Mouse (Mus musculus): ENCODE data around the gene Olfr770. TPM values are rescaled to one million over a fixed set of nuclear protein-coding genes. Genes with fewer than 3 reads are reported as not detected.
"Not testable (repeated sequence)": the region's sequence is repeated elsewhere in the genome, so short reads cannot be mapped to it uniquely, and the experiment has no call there.

Gene Olfr770
- total and polyA plus RNA-seq, 2 experiments from 2014 or later, result not detected

DNA sequence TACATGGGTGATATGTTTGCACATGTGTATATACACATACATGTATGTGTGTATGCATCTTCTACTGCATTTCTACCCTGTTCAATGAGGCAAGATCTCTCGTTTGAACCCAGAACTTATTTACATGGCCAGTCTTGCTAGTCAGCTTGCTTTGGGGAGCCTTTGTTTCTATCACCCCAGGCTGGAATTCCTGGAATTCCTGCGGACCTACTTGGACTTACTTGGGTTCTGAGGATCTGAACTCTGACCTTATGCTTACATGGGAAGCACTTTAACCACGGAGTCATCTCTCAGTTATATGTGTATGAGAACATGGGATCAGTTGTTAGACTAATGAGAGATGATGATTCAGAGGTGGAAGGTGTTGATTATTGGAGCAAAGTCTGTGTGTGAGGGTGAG, 37.6 kb downstream of the Olfr770 start:
- Histone ChIP-seq H3K4me2 (ENCODE audit: low read depth, low read length, poor library complexity, severe bottlenecking) (no peak overlapping the region), H3K4me1 (ENCODE audit: insufficient read depth, low read length) (no peaks in the 10 kb centered on the region), H3K27me3 (ENCODE audit: insufficient read depth, low read length) (no peaks in the 10 kb centered on the region), H3K4me3 (ENCODE audit: low read depth, low read length) (no peak overlapping the region), H3K9ac (replicated peaks; ENCODE audit: low read length, poor library complexity, severe bottlenecking) (no peak overlapping the region), H3K9me3 (ENCODE audit: low read length) (no peaks in the 10 kb centered on the region), H3K27ac (ENCODE audit: low read depth, low read length) (no peak overlapping the region), H3K36me3 (ENCODE audit: insufficient read depth, low read length) (no peaks in the 10 kb centered on the region)
- 48% methylated on average over 3 of the region's 3 CpGs for WGBS
- no peak for ATAC-seq (ENCODE audit: low FRiP score)
- no peak for TF ChIP-seq CTCF (IDR thresholded peaks at IDR 0.05)
- no peak for DNase-seq (ENCODE audit: low spot score)

DNA sequence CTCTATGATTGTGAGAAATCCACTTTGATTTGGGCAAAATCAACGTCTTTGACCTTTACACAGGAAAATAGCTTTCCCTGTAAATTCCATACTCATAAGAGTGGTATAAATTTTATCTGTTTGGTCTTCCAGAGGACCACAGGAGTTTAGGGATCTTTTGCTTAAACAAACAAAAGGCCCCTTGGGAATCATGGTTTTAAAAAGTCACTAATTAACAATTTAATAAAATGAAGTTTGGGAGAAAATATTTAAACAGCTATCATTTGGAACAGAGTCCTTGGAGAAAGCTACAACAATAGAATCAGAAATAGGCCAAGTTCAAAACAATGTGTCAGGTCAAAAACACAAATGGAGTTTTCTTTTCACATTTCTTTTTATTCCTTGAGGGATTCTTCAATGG, 39.5 kb downstream of the Olfr770 start, which contains the start of gene Olfr768:
Gene Olfr768, minus strand, starts transcription at position 101 of the 400 bp plus-strand sequence.
- Histone ChIP-seq H3K4me2 (ENCODE audit: low read depth, low read length, poor library complexity, severe bottlenecking) (no peak within 1 kb of the TSS), H3K4me1 (ENCODE audit: insufficient read depth, low read length) (no peaks in the 10 kb centered on the region), H3K9ac (replicated peaks; ENCODE audit: low read length, poor library complexity, severe bottlenecking) (no peak within 1 kb of the TSS), H3K36me3 (ENCODE audit: insufficient read depth, low read length) (no peaks in the 10 kb centered on the region), H3K9me3 (ENCODE audit: low read length) (no peaks in the 10 kb centered on the region), H3K4me3 (ENCODE audit: low read depth, low read length) (no peak within 1 kb of the TSS), H3K27me3 (ENCODE audit: insufficient read depth, low read length) (no peaks in the 10 kb centered on the region), H3K27ac (ENCODE audit: low read depth, low read length) (no peak within 1 kb of the TSS)
- DNase-seq (ENCODE audit: low spot score) (no peak), ATAC-seq (ENCODE audit: low FRiP score) (no peak)
- WGBS, result 75% methylated on average over 1 of the region's 1 CpGs
- TF ChIP-seq CTCF (IDR thresholded peaks at IDR 0.05), result no peak

DNA sequence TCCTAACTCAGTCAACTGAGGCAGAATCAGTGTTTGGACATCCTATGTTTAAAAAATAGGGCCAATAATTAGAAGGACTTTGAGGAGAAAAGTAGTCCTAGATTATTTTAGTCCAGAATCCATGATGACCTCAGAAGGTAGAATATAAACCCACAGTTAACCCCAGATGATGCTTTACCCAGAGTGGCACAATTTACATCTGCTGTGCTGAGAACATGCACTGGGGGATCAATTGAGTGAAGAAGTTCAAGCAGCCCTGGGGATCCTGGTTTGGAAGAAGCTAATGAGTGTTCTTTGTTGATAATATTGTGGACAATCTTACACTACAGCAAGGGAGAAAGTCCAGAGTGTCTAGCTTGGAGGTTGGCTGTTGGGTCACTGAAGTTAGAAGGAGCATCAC, 56.0 kb downstream of the Olfr770 start, which contains the start of gene Olfr767:
Gene Olfr767, minus strand, starts transcription at position 101 of the 400 bp plus-strand sequence.
- DNase-seq (ENCODE audit: low spot score); H3K36me3 ChIP-seq (ENCODE audit: insufficient read depth, low read length); H3K4me2 ChIP-seq (ENCODE audit: low read depth, low read length, poor library complexity, severe bottlenecking); H3K4me1 ChIP-seq (ENCODE audit: insufficient read depth, low read length); H3K27me3 ChIP-seq (ENCODE audit: insufficient read depth, low read length); H3K4me3 ChIP-seq (ENCODE audit: low read depth, low read length); H3K9ac ChIP-seq (replicated peaks; ENCODE audit: low read length, poor library complexity, severe bottlenecking); H3K9me3 ChIP-seq (ENCODE audit: low read length); H3K27ac ChIP-seq (ENCODE audit: low read depth, low read length); ATAC-seq (ENCODE audit: low FRiP score): not testable (repeated sequence)

Other genes with a start within 250 kb of the Olfr770 start
- gene Gdf11, start 247.3 kb downstream of the Olfr770 start, total RNA-seq (2014; rRNA removed), result 16.9 and 22.4 TPM in 2 replicates
- gene Gdf11, start 247.3 kb downstream of the Olfr770 start, polyA plus RNA-seq (2015; fragmentation: Nextera tagmentation; extraction: Ambion mirVana), result 6.5 and 7.5 TPM in 2 replicates
- 16.6 and 28.6 TPM in 2 replicates for gene Cd63, start 238.0 kb downstream of the Olfr770 start, total RNA-seq (2014; rRNA removed)
- 231 and 238 TPM in 2 replicates for gene Cd63, start 238.0 kb downstream of the Olfr770 start, polyA plus RNA-seq (2015; fragmentation: Nextera tagmentation; extraction: Ambion mirVana)
- 8.8 and 10.5 TPM in 2 replicates for gene Rdh5, start 216.1 kb downstream of the Olfr770 start, total RNA-seq (2014; rRNA removed)
- 8.8 and 10.8 TPM in 2 replicates for gene Rdh5, start 216.1 kb downstream of the Olfr770 start, polyA plus RNA-seq (2015; fragmentation: Nextera tagmentation; extraction: Ambion mirVana)
- gene Bloc1s1, start 215.0 kb downstream of the Olfr770 start, total RNA-seq (2014; rRNA removed), result 87.8 and 100 TPM in 2 replicates
- gene Bloc1s1, start 215.0 kb downstream of the Olfr770 start, polyA plus RNA-seq (2015; fragmentation: Nextera tagmentation; extraction: Ambion mirVana), result 240 and 265 TPM in 2 replicates
- gene Itga7, start 205.2 kb downstream of the Olfr770 start, total RNA-seq (2014; rRNA removed), result 18.9 and 23.3 TPM in 2 replicates
- 13.6 and 14.0 TPM in 2 replicates for gene Itga7, start 205.2 kb downstream of the Olfr770 start, polyA plus RNA-seq (2015; fragmentation: Nextera tagmentation; extraction: Ambion mirVana)
- gene Mettl7b, start 178.0 kb downstream of the Olfr770 start, total RNA-seq (2014; rRNA removed), result not detected in 2 replicates
- not detected in 2 replicates for gene Mettl7b, start 178.0 kb downstream of the Olfr770 start, polyA plus RNA-seq (2015; fragmentation: Nextera tagmentation; extraction: Ambion mirVana)
- not detected in 2 replicates for gene Olfr9, start 149.6 kb downstream of the Olfr770 start, total RNA-seq (2014; rRNA removed)
- not detected in 2 replicates for gene Olfr9, start 149.6 kb downstream of the Olfr770 start, polyA plus RNA-seq (2015; fragmentation: Nextera tagmentation; extraction: Ambion mirVana)
- gene Olfr763, start 128.2 kb downstream of the Olfr770 start, total RNA-seq (2014; rRNA removed), result not detected in 2 replicates
- not detected in 2 replicates for gene Olfr763, start 128.2 kb downstream of the Olfr770 start, polyA plus RNA-seq (2015; fragmentation: Nextera tagmentation; extraction: Ambion mirVana)
- not detected in 2 replicates for gene Olfr764-ps1, start 99.1 kb downstream of the Olfr770 start, total RNA-seq (2014; rRNA removed)
- not detected in 2 replicates for gene Olfr764-ps1, start 99.1 kb downstream of the Olfr770 start, polyA plus RNA-seq (2015; fragmentation: Nextera tagmentation; extraction: Ambion mirVana)
- gene Olfr765, start 89.0 kb downstream of the Olfr770 start, total RNA-seq (2014; rRNA removed), result not detected in 2 replicates
- not detected in 2 replicates for gene Olfr765, start 89.0 kb downstream of the Olfr770 start, polyA plus RNA-seq (2015; fragmentation: Nextera tagmentation; extraction: Ambion mirVana)
- not detected in 2 replicates for gene Olfr766-ps1, start 70.0 kb downstream of the Olfr770 start, total RNA-seq (2014; rRNA removed)
- not detected in 2 replicates for gene Olfr766-ps1, start 70.0 kb downstream of the Olfr770 start, polyA plus RNA-seq (2015; fragmentation: Nextera tagmentation; extraction: Ambion mirVana)
- not detected in 2 replicates for gene Olfr767, start 56.1 kb downstream of the Olfr770 start, total RNA-seq (2014; rRNA removed)
- gene Olfr767, start 56.1 kb downstream of the Olfr770 start, polyA plus RNA-seq (2015; fragmentation: Nextera tagmentation; extraction: Ambion mirVana), result not detected in 2 replicates
- not detected in 2 replicates for gene Olfr768, start 39.6 kb downstream of the Olfr770 start, total RNA-seq (2014; rRNA removed)
- not detected in 2 replicates for gene Olfr768, start 39.6 kb downstream of the Olfr770 start, polyA plus RNA-seq (2015; fragmentation: Nextera tagmentation; extraction: Ambion mirVana)
- not detected in 2 replicates for gene Olfr769, start 21.1 kb downstream of the Olfr770 start, total RNA-seq (2014; rRNA removed)
- not detected in 2 replicates for gene Olfr769, start 21.1 kb downstream of the Olfr770 start, polyA plus RNA-seq (2015; fragmentation: Nextera tagmentation; extraction: Ambion mirVana)
- not detected in 2 replicates for gene Olfr771, start 25.8 kb upstream of the Olfr770 start, total RNA-seq (2014; rRNA removed)
- not detected in 2 replicates for gene Olfr771, start 25.8 kb upstream of the Olfr770 start, polyA plus RNA-seq (2015; fragmentation: Nextera tagmentation; extraction: Ambion mirVana)
- gene Olfr772, start 38.9 kb upstream of the Olfr770 start, total RNA-seq (2014; rRNA removed), result not detected in 2 replicates
- gene Olfr772, start 38.9 kb upstream of the Olfr770 start, polyA plus RNA-seq (2015; fragmentation: Nextera tagmentation; extraction: Ambion mirVana), result not detected in 2 replicates
- gene Olfr773, start 48.4 kb upstream of the Olfr770 start, total RNA-seq (2014; rRNA removed), result not detected in 2 replicates
- gene Olfr773, start 48.4 kb upstream of the Olfr770 start, polyA plus RNA-seq (2015; fragmentation: Nextera tagmentation; extraction: Ambion mirVana), result not detected in 2 replicates
- not detected in 2 replicates for gene Olfr774, start 97.2 kb upstream of the Olfr770 start, total RNA-seq (2014; rRNA removed)
- not detected in 2 replicates for gene Olfr774, start 97.2 kb upstream of the Olfr770 start, polyA plus RNA-seq (2015; fragmentation: Nextera tagmentation; extraction: Ambion mirVana)
- not detected in 2 replicates for gene Olfr775, start 109.4 kb upstream of the Olfr770 start, total RNA-seq (2014; rRNA removed)
- not detected in 2 replicates for gene Olfr775, start 109.4 kb upstream of the Olfr770 start, polyA plus RNA-seq (2015; fragmentation: Nextera tagmentation; extraction: Ambion mirVana)
- gene Olfr776, start 120.1 kb upstream of the Olfr770 start, total RNA-seq (2014; rRNA removed), result not detected in 2 replicates
- not detected in 2 replicates for gene Olfr776, start 120.1 kb upstream of the Olfr770 start, polyA plus RNA-seq (2015; fragmentation: Nextera tagmentation; extraction: Ambion mirVana)
- not detected in 2 replicates for gene Olfr777, start 132.5 kb upstream of the Olfr770 start, total RNA-seq (2014; rRNA removed)
- not detected in 2 replicates for gene Olfr777, start 132.5 kb upstream of the Olfr770 start, polyA plus RNA-seq (2015; fragmentation: Nextera tagmentation; extraction: Ambion mirVana)
- not detected in 2 replicates for gene Olfr780, start 179.1 kb upstream of the Olfr770 start, total RNA-seq (2014; rRNA removed)
- gene Olfr780, start 179.1 kb upstream of the Olfr770 start, polyA plus RNA-seq (2015; fragmentation: Nextera tagmentation; extraction: Ambion mirVana), result not detected in 2 replicates
- gene Olfr781, start 189.9 kb upstream of the Olfr770 start, total RNA-seq (2014; rRNA removed), result not detected in 2 replicates
- not detected in 2 replicates for gene Olfr781, start 189.9 kb upstream of the Olfr770 start, polyA plus RNA-seq (2015; fragmentation: Nextera tagmentation; extraction: Ambion mirVana)
- not detected in 2 replicates for gene Olfr782, start 209.9 kb upstream of the Olfr770 start, total RNA-seq (2014; rRNA removed)
- not detected in 2 replicates for gene Olfr782, start 209.9 kb upstream of the Olfr770 start, polyA plus RNA-seq (2015; fragmentation: Nextera tagmentation; extraction: Ambion mirVana)
- 0.66 and 0.82 TPM in 2 replicates for gene Olfr784, start 245.1 kb upstream of the Olfr770 start, total RNA-seq (2014; rRNA removed)
- gene Olfr784, start 245.1 kb upstream of the Olfr770 start, polyA plus RNA-seq (2015; fragmentation: Nextera tagmentation; extraction: Ambion mirVana), result not detected in 2 replicates